Mouse (Mus musculus): ENCODE data around the gene Lrg1. TPM values are rescaled to one million over a fixed set of nuclear protein-coding genes. Genes with fewer than 3 reads are reported as not detected.
A peak's percentile ranks its signal among the peaks of the same experiment; 100 is the strongest.

Lrg1 gene
- total and polyA plus RNA-seq, 3 experiments, result not detected

DNA sequence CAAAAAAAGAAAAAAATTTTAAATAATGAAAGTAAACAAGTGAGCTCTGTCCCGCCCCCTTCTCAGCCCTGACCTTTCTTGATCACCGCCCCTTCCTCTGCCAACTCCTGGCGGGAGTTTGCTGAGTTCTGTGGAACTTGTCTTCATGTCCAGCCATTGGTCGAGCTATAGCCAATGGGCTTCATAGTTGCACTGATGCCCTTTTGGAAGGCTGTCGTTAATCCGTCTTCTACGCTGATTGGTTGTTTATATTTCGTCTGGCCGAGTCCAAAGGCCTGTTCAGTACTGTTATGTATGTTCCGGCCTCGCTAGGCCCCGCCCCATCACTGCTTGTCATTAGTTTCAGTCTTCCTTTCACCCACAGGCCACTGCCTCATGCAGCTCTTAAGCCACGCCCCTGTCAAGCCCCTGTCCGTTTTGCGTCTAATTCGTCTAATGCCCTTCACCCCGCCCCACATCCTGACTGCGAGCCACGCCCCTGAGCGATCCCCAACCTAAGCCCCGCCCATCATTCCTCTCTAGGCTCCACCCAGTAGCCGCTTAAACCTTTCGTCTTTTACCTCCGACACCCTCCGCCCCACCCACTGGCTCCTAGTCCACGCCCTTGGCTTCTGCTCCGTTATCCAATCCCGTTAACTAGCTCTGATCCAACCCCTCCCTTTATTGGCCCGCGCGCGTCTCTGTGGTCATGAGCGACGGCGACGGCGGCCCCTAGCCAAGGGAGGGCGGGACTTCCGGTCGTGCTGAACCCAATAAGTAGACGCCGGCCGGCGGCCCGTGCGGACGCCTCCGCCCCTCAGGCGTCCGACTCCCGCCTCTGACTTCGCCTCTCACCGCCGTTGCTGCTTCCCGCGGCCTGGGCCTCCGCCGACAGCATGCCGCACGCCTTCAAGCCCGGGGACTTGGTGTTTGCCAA is 42.7 kb downstream of the Lrg1 start, which contains the start of gene Hdgfl2:
TSS of gene Hdgfl2 (plus strand) at position 755 of the 916 bp plus-strand sequence.
- Histone ChIP-seq H3K9me3 (replicated peaks; ENCODE audit: low read length) (no peaks in the 10 kb centered on the region), H3K9ac (ENCODE audit: insufficient read depth, low read depth) (peak within 1 kb of the TSS; percentile 89), H3K79me2 (replicated peaks; ENCODE audit: control insufficient read depth, extremely low read depth, insufficient read depth, poor library complexity, severe bottlenecking) (peaks cover 20% of the 10 kb centered on the region), H3K4me3 (replicated peaks in 1 of 3; ENCODE audit: low read depth in 2 of 3, low read length in 2 of 3, poor library complexity in 1 of 3) (peak within 1 kb of the TSS; percentile 71 to 94 (median 90)), H3K27ac (ENCODE audit: insufficient read depth, low read depth) (no peak within 1 kb of the TSS), H3K27me3 (replicated peaks) (no peaks in the 10 kb centered on the region), H3K36me3 (replicated peaks in 1 of 2; ENCODE audit: control insufficient read depth in 1 of 2, insufficient read depth in 1 of 2, low read length in 1 of 2) (peaks cover 6 to 20% of the 10 kb centered on the region in 2 experiments), H3K4me1 (ENCODE audit: control insufficient read depth in 1 of 2, insufficient read depth in 2 of 2) (peaks cover 0 to 45% of the 10 kb centered on the region in 2 experiments; a peak in 3 of 4 replicates), H3K4me2 (ENCODE audit: insufficient read depth, low read depth, poor library complexity, severe bottlenecking) (peak within 1 kb of the TSS; percentile 49)
- dilution Hi-C loops (cut with MboI; ENCODE audit: extremely low pct_ligation_motif_present, extremely low pct_unique_long_range_greater_than_20kb, low sequenced_read_pairs), result no loop called here
- DNase-seq (ENCODE audit: extremely low read depth), result peak; percentile 100
- in situ Hi-C loops (cut with MboI; ENCODE audit: low pct_ligation_motif_present, low pct_unique_long_range_greater_than_20kb, low sequenced_read_pairs), result loop anchor here (5.0 kb wide), 1 partner anchor 37 kb away; the partner anchor contains the start of gene Chaf1a
- TF ChIP-seq RAD21 (IDR thresholded peaks at IDR 0.05; ENCODE audit: low read depth, low read length) (no peak), USF1 (IDR thresholded peaks at IDR 0.05; ENCODE audit: low read depth, low read length) (no peak), RCOR1 (conservative IDR thresholded peaks at IDR 0.05; ENCODE audit: low read depth, low read length) (no peak), TCF12 (IDR thresholded peaks at IDR 0.05; ENCODE audit: low read depth, low read length) (no peak; the same call in 1 of the 2 replicates), SIN3A (IDR thresholded peaks at IDR 0.05; ENCODE audit: low read length) (peak; percentile 81; the same call in 1 of the 2 replicates), CHD1 (IDR thresholded peaks at IDR 0.05; ENCODE audit: low read depth, low read length) (no peak), ZKSCAN1 (IDR thresholded peaks at IDR 0.05; ENCODE audit: borderline replicate concordance, low read depth, low read length) (no peak), TBP (conservative IDR thresholded peaks at IDR 0.05; ENCODE audit: low read depth, low read length) (peak; percentile 85; the same call in 1 of the 2 replicates), MAX (IDR thresholded peaks at IDR 0.05; ENCODE audit: low read length) (0 out of 2 replicates have a peak, but pooled peaks have one; percentile 26), ZMIZ1 (IDR thresholded peaks at IDR 0.05; ENCODE audit: low read depth, low read length) (peak; percentile 78), KAT2A (IDR thresholded peaks at IDR 0.05; ENCODE audit: insufficient replicate concordance, low read length) (peak; percentile 56; the same call in 1 of the 2 replicates), UBTF (IDR thresholded peaks at IDR 0.05; ENCODE audit: low read depth, low read length) (no peak), IRF4 (IDR thresholded peaks at IDR 0.05; ENCODE audit: low read depth, low read length) (no peak), E2F4 (IDR thresholded peaks at IDR 0.05; ENCODE audit: insufficient replicate concordance, low read depth, low read length) (peak; percentile 98), ELF1 (IDR thresholded peaks at IDR 0.05; ENCODE audit: low read depth, low read length) (peak; percentile 70), NRF1 (IDR thresholded peaks at IDR 0.05; ENCODE audit: low read depth, low read length) (peak; percentile 56), HCFC1 (IDR thresholded peaks at IDR 0.05; ENCODE audit: low read depth, low read length) (peak; percentile 73), CHD2 (IDR thresholded peaks at IDR 0.05; ENCODE audit: low read length) (peak; percentile 92), ETS1 (conservative IDR thresholded peaks at IDR 0.05; ENCODE audit: low read depth, low read length) (no peak), ZNF384 (IDR thresholded peaks at IDR 0.05; ENCODE audit: low read depth, low read length) (no peak), MXI1 (IDR thresholded peaks at IDR 0.05; ENCODE audit: low read depth, low read length) (peak; percentile 85), JUN (IDR thresholded peaks at IDR 0.05; ENCODE audit: insufficient read depth, low read depth, low read length) (no peak), BHLHE40 (IDR thresholded peaks at IDR 0.05; ENCODE audit: low read depth, low read length) (peak; percentile 86), SMC3 (IDR thresholded peaks at IDR 0.05; ENCODE audit: low read depth, low read length) (no peak), POLR2AphosphoS2 (IDR thresholded peaks at IDR 0.05; ENCODE audit: low read depth, low read length) (peak; percentile 81), EP300 (IDR thresholded peaks at IDR 0.05; ENCODE audit: low read length) (no peak), MYC (IDR thresholded peaks at IDR 0.05; ENCODE audit: low read depth, low read length) (peak; percentile 58; the same call in 1 of the 2 replicates), MAFK (IDR thresholded peaks at IDR 0.05; ENCODE audit: insufficient replicate concordance, low read length) (no peak), CTCF (conservative IDR thresholded peaks at IDR 0.05 in 1 of 2, IDR thresholded peaks at IDR 0.05 in 1 of 2; ENCODE audit: low read depth in 2 of 2, low read length in 2 of 2) (no peak), USF2 (conservative IDR thresholded peaks at IDR 0.05; ENCODE audit: low read depth, low read length) (no peak), NELFE (IDR thresholded peaks at IDR 0.05; ENCODE audit: low read depth, low read length) (peak; percentile 94), JUND (conservative IDR thresholded peaks at IDR 0.05; ENCODE audit: low read depth, low read length) (no peak), MEF2A (IDR thresholded peaks at IDR 0.05; ENCODE audit: borderline replicate concordance, low read depth, low read length) (no peak), POLR2A (IDR thresholded peaks at IDR 0.05; ENCODE audit: low read depth, low read length) (peak; percentile 97), MAZ (IDR thresholded peaks at IDR 0.05; ENCODE audit: low read depth, low read length) (peak; percentile 17), GABPA (IDR thresholded peaks at IDR 0.05; ENCODE audit: insufficient replicate concordance, low read depth, low read length) (no peak), PAX5 (IDR thresholded peaks at IDR 0.05; ENCODE audit: low read length) (no peak), ZC3H11A (IDR thresholded peaks at IDR 0.05; ENCODE audit: low read depth, low read length) (no peak)

Data from CH12.LX (cell line).